Mouse (Mus musculus): ENCODE measurements around the gene Fam173b.

DNA sequence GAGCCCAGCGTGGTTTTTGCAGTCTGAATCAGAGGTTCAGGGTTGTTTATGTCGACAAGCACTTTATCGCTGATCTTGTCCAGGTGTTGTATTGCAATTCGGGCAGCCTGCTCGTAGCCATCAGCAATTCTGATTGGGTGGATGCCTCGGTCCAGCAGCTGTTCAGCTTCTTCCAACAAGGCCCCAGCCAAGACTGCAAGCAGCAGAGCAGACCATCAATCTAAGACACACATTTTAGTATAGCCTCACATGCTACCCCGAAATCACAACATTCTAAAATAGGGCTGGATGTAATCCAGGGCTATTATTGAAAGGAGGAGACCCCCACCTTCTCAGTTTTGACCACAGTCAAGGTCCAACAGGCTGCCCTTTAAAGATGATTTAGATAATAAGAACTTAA, 6.0 kb upstream of the Fam173b start:
- no peak for TF ChIP-seq POLR2A (IDR thresholded peaks at IDR 0.05; ENCODE audit: low read depth, low read length)
- TF ChIP-seq CTCF (IDR thresholded peaks at IDR 0.05; ENCODE audit: extremely low read depth, insufficient read depth, insufficient read length, insufficient replicate concordance): no peak
